Mouse (Mus musculus): ENCODE data around the gene Pxmp4. TPM values are rescaled to one million over a fixed set of nuclear protein-coding genes. Genes with fewer than 3 reads are reported as not detected.

Gene Pxmp4
- total and polyA plus RNA-seq, 2 experiments from 2014 or later: 40.0 to 97.5 TPM

DNA sequence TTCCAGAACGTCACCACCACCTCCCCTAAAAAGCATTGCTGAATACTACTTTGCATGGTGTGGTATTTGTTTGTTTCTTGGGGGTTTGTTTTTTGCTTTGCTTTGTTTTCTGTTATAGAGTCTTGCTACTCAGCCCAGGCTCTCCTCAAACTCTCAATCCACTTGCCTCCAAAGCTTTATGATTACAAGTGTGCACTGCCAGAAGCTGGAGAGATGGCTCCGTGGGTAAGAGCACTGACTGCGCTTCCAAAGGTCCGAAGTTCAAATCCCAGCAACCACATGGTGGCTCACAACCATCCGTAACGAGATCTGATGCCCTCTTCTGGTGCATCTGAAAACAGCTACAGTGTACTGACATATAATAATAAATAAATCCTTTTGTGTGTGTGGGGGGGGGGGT lies 2.9 kb downstream of the Pxmp4 start:
- TF ChIP-seq CTCF (IDR thresholded peaks at IDR 0.05; ENCODE audit: low read depth): no peak

DNA sequence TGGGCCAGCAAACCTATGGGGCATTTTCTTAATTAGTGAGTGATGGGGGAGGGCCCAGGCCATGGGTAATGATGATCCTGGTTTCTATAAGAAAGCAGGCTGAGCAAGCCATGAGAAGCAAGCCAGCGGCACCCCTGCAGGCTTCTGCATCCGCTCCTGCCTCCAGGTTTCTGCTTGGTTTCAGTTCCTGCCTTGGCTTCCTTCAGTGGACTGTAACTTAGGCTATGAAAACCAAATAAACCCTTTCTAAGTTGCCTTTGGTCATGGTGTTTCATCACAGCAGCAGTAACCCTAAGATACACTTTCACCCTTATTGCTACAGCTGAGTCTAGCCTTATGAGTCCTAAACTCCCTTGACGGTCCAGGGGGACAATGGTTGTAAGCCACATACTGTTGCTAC lies 6.1 kb downstream of the Pxmp4 start:
- ATAC-seq (ENCODE audit: insufficient read depth, low read depth) (no peak), DNase-seq (ENCODE audit: low spot score) (no peak)
- no peak overlapping the region for H3K4me2 ChIP-seq (ENCODE audit: low read depth, low read length)
- TF ChIP-seq CTCF (IDR thresholded peaks at IDR 0.05; ENCODE audit: low read depth) (no peak), EP300 (IDR thresholded peaks at IDR 0.05; ENCODE audit: low read depth) (no peak)
- 87% methylated on average over 3 of the region's 3 CpGs for WGBS
- H3K9ac ChIP-seq (replicated peaks; ENCODE audit: low read depth, low read length): no peak overlapping the region
- 0 out of 2 replicates have a peak, but pooled peaks cover 8% of the 10 kb centered on the region for H3K36me3 ChIP-seq (replicated peaks; ENCODE audit: control insufficient read depth, insufficient read depth, low read length)
- no peak overlapping the region for H3K27ac ChIP-seq (ENCODE audit: low read depth)
- no peak overlapping the region for H3K4me3 ChIP-seq (ENCODE audit: low read depth, low read length)
- H3K4me1 ChIP-seq (ENCODE audit: control insufficient read depth, insufficient read depth): no peaks in the 10 kb centered on the region
- H3K9me3 ChIP-seq (replicated peaks; ENCODE audit: control insufficient read depth, low read length): no peaks in the 10 kb centered on the region
- H3K27me3 ChIP-seq (ENCODE audit: control insufficient read depth, insufficient read depth, low read length): no peaks in the 10 kb centered on the region

More for the DNA sequence above, 2.9 kb downstream of the Pxmp4 start:
- Histone ChIP-seq H3K27ac (ENCODE audit: low read depth) (no peak overlapping the region), H3K36me3 (replicated peaks; ENCODE audit: control insufficient read depth, insufficient read depth, low read length) (no peaks in the 10 kb centered on the region), H3K27me3 (ENCODE audit: control insufficient read depth, insufficient read depth, low read length) (no peaks in the 10 kb centered on the region), H3K4me3 (ENCODE audit: low read depth, low read length) (no peak overlapping the region), H3K4me1 (ENCODE audit: control insufficient read depth, insufficient read depth) (peaks cover 8% of the 10 kb centered on the region), H3K9ac (replicated peaks; ENCODE audit: low read depth, low read length) (no peak overlapping the region), H3K9me3 (replicated peaks; ENCODE audit: control insufficient read depth, low read length) (no peaks in the 10 kb centered on the region), H3K4me2 (ENCODE audit: low read depth, low read length) (no peak overlapping the region)
- WGBS: 71% methylated on average over 6 of the region's 6 CpGs
- no peak for DNase-seq (ENCODE audit: low spot score)
- no peak for ATAC-seq (ENCODE audit: insufficient read depth, low read depth)

DNA sequence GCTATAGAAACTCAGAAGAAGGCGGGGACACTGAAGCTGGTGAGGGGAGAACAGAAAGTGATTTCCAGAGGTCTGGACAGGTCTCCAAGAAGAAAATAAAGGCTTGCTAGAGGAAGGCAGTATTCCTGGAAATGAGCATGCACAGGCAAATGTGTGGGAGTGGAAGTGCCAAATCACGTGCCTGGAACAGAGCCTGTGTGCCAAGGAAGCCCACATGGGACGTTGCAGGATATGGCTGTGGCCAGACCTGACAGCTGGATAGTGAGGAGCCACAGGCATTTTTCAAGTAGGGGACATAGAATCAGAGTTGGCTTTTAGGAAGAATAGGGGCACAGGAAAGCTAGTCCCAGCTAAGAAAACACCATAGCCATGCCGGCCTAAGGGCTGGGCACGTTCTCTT lies 7.7 kb downstream of the Pxmp4 start:
- Histone ChIP-seq H3K36me3 (replicated peaks; ENCODE audit: control insufficient read depth, insufficient read depth, low read length) (0 out of 2 replicates have a peak, but pooled peaks cover 8% of the 10 kb centered on the region), H3K9me3 (replicated peaks; ENCODE audit: control insufficient read depth, low read length) (no peaks in the 10 kb centered on the region), H3K27me3 (ENCODE audit: control insufficient read depth, insufficient read depth, low read length) (no peaks in the 10 kb centered on the region), H3K4me2 (ENCODE audit: low read depth, low read length) (no peak overlapping the region), H3K9ac (replicated peaks; ENCODE audit: low read depth, low read length) (no peak overlapping the region), H3K4me3 (ENCODE audit: low read depth, low read length) (no peak overlapping the region), H3K4me1 (ENCODE audit: control insufficient read depth, insufficient read depth) (no peaks in the 10 kb centered on the region), H3K27ac (ENCODE audit: low read depth) (no peak overlapping the region)
- TF ChIP-seq EP300 (IDR thresholded peaks at IDR 0.05; ENCODE audit: low read depth): no peak
- TF ChIP-seq CTCF (IDR thresholded peaks at IDR 0.05; ENCODE audit: low read depth): no peak
- ATAC-seq (ENCODE audit: insufficient read depth, low read depth): peak; percentile 57
- 55% methylated on average over 5 of the region's 5 CpGs for WGBS
- DNase-seq (ENCODE audit: low spot score): no peak

GRCm38 (mm10) chr2:154593025-154593424 lies 10.5 kb downstream of the Pxmp4 start:
- no peak overlapping the region for H3K4me2 ChIP-seq (ENCODE audit: low read depth, low read length)
- no peaks in the 10 kb centered on the region for H3K27me3 ChIP-seq (ENCODE audit: control insufficient read depth, insufficient read depth, low read length)
- peaks cover 3% of the 10 kb centered on the region; the same call in 1 of the 2 replicates for H3K4me1 ChIP-seq (ENCODE audit: control insufficient read depth, insufficient read depth)
- DNase-seq (ENCODE audit: low spot score) (no peak), ATAC-seq (ENCODE audit: insufficient read depth, low read depth) (no peak; the same call in 1 of the 2 replicates)
- no peak overlapping the region for H3K9ac ChIP-seq (replicated peaks; ENCODE audit: low read depth, low read length)
- H3K4me3 ChIP-seq (ENCODE audit: low read depth, low read length): no peak overlapping the region
- no peaks in the 10 kb centered on the region for H3K9me3 ChIP-seq (replicated peaks; ENCODE audit: control insufficient read depth, low read length)
- no peak overlapping the region for H3K27ac ChIP-seq (ENCODE audit: low read depth)
- peak; percentile 57 for TF ChIP-seq CTCF (IDR thresholded peaks at IDR 0.05; ENCODE audit: low read depth)
- TF ChIP-seq EP300 (IDR thresholded peaks at IDR 0.05; ENCODE audit: low read depth): no peak
- 69% methylated on average over 3 of the region's 3 CpGs for WGBS
- H3K36me3 ChIP-seq (replicated peaks; ENCODE audit: control insufficient read depth, insufficient read depth, low read length): 0 out of 2 replicates have a peak, but pooled peaks cover 8% of the 10 kb centered on the region

GRCm38 (mm10) chr2:154591239-154591638 lies 12.3 kb downstream of the Pxmp4 start:
- peaks cover 3% of the 10 kb centered on the region; the same call in 1 of the 2 replicates for H3K4me1 ChIP-seq (ENCODE audit: control insufficient read depth, insufficient read depth)
- ATAC-seq (ENCODE audit: insufficient read depth, low read depth): no peak
- H3K4me3 ChIP-seq (ENCODE audit: low read depth, low read length): no peak overlapping the region
- no peaks in the 10 kb centered on the region for H3K27me3 ChIP-seq (ENCODE audit: control insufficient read depth, insufficient read depth, low read length)
- H3K9me3 ChIP-seq (replicated peaks; ENCODE audit: control insufficient read depth, low read length): no peaks in the 10 kb centered on the region
- H3K9ac ChIP-seq (replicated peaks; ENCODE audit: low read depth, low read length): no peak overlapping the region
- no peak overlapping the region for H3K4me2 ChIP-seq (ENCODE audit: low read depth, low read length)
- 86% methylated on average over 3 of the region's 3 CpGs for WGBS
- no peak overlapping the region for H3K27ac ChIP-seq (ENCODE audit: low read depth)
- TF ChIP-seq EP300 (IDR thresholded peaks at IDR 0.05; ENCODE audit: low read depth): no peak
- no peak for TF ChIP-seq CTCF (IDR thresholded peaks at IDR 0.05; ENCODE audit: low read depth)
- DNase-seq (ENCODE audit: low spot score): no peak
- H3K36me3 ChIP-seq (replicated peaks; ENCODE audit: control insufficient read depth, insufficient read depth, low read length): peaks cover 17% of the 10 kb centered on the region; the same call in 1 of the 2 replicates

GRCm38 (mm10) chr2:154589051-154589450 lies 14.5 kb downstream of the Pxmp4 start:
- Histone ChIP-seq H3K9me3 (replicated peaks; ENCODE audit: control insufficient read depth, low read length) (no peaks in the 10 kb centered on the region), H3K27me3 (ENCODE audit: control insufficient read depth, insufficient read depth, low read length) (no peaks in the 10 kb centered on the region), H3K36me3 (replicated peaks; ENCODE audit: control insufficient read depth, insufficient read depth, low read length) (peaks cover 13% of the 10 kb centered on the region; the same call in 1 of the 2 replicates), H3K4me1 (ENCODE audit: control insufficient read depth, insufficient read depth) (peaks cover 12% of the 10 kb centered on the region), H3K4me2 (ENCODE audit: low read depth, low read length) (no peak overlapping the region), H3K9ac (replicated peaks; ENCODE audit: low read depth, low read length) (no peak overlapping the region), H3K4me3 (ENCODE audit: low read depth, low read length) (no peak overlapping the region), H3K27ac (ENCODE audit: low read depth) (no peak overlapping the region)
- ATAC-seq (ENCODE audit: insufficient read depth, low read depth) (no peak), DNase-seq (ENCODE audit: low spot score) (no peak)
- TF ChIP-seq CTCF (IDR thresholded peaks at IDR 0.05; ENCODE audit: low read depth): no peak
- no peak for TF ChIP-seq EP300 (IDR thresholded peaks at IDR 0.05; ENCODE audit: low read depth)
- WGBS: 69% methylated on average over 4 of the region's 4 CpGs
